Mouse (Mus musculus) skeletal muscle tissue, adult 2 months (tissue): ENCODE data around the gene Chil5.
"Not testable (repeated sequence)": the region's sequence is repeated elsewhere in the genome, so short reads cannot be mapped to it uniquely, and the experiment has no call there.

Experiments used
- DNase-seq: peaks from one replicate; pipeline ENCODE4 v3.0.0-alpha.2; 2012; ENCODE audit warnings: low read depth, low spot score

Chil5 gene

DNA sequence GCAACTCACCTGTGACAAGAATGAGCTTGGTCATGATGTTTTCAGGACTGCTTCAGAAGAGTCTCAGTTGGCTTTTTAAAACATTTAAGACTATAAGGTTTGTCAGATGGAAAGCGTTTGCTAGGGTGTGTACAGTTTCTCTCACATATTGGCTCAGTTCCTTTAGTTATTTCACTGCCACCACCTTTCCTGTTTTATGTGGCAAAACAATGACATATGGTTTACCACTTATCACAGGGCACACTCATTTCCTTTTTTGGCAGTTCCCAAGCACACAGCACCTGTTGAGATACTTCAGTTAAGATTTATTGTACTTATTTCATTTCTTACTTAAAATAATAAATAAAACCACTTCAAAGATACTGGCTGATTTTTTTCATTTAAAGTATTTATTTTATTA is at the start of gene Chil5:
Gene Chil5 (minus strand): TSS at position 34 of the 400 bp plus-strand sequence.
- no peak for DNase-seq

DNA sequence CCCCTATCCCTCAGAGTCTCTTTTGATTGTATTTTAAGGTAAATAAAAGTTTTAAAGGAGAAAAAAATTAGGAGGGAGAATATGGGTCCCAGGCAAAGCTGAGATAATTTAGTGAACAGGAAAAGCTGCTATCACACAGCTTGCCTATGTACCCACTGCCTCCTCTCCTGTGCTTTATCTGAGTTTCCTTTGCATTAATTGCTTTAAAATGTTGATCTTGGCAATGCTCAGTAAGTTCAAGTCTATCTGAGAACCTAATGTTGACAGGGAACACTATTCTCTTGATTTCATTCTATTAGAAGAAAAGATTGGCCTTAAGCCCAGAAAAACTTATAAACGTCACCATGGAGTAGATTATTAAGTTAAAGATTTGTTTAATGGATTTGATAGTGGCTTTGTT is 42.2 kb upstream of the Chil5 start:
- DNase-seq, result no peak

- no peak for DNase-seq
These were observed 38.4 kb upstream of the Chil5 start for GRCm38 (mm10) chr3:106070994-106071393.

DNA sequence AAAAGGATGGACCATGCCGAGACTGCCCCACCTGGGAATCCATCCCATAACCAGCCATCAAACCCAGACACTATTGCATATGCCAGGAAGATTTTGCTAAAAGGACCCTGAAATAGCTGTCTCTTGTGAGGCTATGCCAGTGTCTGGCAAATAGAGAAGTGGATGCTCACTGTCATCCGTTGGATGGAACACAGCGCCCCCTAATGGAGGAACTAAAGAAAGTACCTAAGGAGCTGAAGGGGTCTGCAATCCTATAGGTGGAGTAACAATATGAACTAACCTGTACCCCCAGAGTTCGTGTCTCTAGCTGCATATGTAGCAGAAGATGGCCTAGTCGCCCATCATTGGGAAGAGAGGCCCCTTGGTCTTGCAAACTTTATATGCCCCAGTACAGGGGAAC is 35.1 kb upstream of the Chil5 start:
- not testable (repeated sequence) for DNase-seq

DNA sequence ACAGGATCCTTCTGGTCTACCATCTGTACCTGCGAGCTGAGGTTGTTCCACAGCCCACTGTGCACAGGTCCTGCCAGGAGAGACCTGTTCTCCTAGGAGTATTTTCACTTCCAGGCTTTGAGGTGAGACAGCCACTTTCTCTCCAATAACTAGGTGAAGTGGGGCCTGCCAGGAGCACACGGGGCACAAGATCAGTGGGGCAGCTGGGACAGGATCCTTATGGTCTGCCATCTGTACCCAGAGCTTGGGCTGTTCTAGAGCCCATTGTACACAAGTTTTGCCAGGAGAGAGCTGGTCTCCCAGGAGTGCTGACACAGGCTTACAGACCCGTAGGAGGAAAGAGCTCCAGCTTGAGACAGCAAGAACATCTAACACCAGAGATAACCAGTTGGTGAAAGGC is 25.4 kb upstream of the Chil5 start:
- no peak for DNase-seq

GRCm38 (mm10) chr3:106051896-106052295 is 19.3 kb upstream of the Chil5 start:
- DNase-seq, result no peak

GRCm38 (mm10) chr3:106040306-106040705 is 7.7 kb upstream of the Chil5 start:
- DNase-seq, result no peak

GRCm38 (mm10) chr3:106024135-106024534 is 8.5 kb downstream of the Chil5 start:
- no peak for DNase-seq

DNA sequence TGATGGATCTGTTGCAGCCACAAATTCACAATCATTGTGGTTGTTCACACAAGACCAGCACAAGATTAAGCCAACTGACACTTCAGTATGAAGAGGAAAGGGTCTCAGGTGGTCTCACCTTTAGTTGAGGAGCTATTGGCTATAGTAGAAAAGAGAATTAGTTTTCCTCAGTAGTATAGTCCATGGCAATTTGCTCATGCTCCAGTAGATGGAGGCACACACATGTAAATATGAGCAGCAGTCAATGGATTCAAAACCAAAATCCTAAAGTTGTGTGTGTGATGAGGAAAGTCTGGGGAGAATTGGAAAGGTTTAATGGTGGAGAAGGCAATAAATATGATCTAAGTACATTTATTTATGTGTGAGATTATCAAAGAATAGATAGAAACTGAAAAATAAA is 10.8 kb downstream of the Chil5 start:
- no peak for DNase-seq

GRCm38 (mm10) chr3:106014546-106014945 is 18.1 kb downstream of the Chil5 start, which contains the start of gene Pifo:
Gene Pifo (minus strand): TSS chr3:106014646.
- no peak for DNase-seq

DNA sequence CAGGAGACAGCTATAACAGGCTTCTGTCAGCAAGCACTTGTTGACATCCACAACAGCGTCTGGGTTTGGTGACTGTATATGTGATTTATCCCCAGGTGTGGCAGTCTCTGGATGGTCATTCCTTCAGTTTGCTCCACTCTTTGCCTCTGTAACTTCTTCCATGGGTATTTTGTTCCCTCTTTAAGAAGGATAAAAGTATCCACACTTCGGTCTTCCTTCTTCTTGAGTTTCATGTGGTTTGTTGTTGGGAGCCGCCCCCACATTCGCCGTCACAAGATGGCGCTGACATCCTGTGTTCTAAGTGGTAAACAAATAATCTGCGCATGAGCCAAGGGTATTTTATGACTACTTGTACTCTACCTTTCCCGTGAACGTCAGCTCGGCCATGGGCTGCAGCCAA is 29.3 kb downstream of the Chil5 start:
- DNase-seq, result not testable (repeated sequence)

- peak; percentile 65 for DNase-seq
These were observed 30.9 kb downstream of the Chil5 start for GRCm38 (mm10) chr3:106001416-106002370.

GRCm38 (mm10) chr3:106000707-106001375 is 31.8 kb downstream of the Chil5 start:
- no peak for DNase-seq

- no peak for DNase-seq
These were observed 37.9 kb downstream of the Chil5 start for GRCm38 (mm10) chr3:105994730-105995129.

DNA sequence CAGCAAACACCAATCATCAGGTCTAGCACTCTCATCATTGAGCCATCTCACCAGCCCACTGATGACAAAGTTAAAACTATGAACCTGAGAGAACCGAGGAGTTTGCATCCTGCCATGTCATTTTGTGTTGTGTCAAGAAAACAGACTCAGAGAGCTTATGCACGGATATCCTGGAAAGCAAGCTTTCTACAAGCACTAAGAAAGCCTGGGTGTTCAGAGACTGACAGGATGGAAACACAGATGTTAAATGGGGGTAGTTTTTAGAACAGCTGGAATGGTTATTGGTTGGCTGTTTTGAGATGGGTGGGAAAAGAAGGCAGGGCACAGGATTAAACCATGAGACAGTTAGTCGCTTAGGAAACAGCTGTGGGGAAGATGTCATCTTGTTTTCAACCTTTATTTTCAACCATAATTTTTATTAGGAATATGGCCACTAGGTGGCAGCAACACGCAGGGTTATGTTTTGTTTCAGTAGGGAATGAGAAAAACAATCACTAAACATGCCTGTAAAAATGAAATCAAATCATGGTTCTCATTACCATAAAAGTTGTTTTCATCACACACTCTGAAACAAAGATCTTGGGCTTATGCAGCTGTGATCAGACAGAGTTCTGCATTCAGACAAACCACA is 40.8 kb downstream of the Chil5 start:
- DNase-seq, result peak; percentile 16

DNA sequence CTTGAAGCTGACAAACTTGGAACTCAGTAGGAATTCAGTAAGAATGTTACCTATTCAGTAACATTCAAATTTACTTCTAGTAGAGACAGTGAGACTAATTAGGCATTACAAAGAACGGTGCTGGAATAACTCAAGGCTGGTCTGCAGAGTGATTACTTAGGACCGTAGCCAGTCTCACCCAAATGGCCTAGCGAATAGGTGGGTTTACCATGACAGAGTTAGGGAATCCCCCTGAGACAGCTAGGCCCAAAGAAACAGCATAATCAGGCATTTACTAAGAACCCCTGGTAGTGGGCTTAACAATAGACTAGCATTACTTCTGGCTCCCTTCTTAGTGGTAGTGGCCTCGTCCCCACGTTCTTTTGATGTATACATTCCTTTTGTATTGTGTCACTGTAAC is 43.0 kb downstream of the Chil5 start:
- DNase-seq, result not testable (repeated sequence)

GRCm38 (mm10) chr3:105974174-105974573 is 58.4 kb downstream of the Chil5 start:
- DNase-seq, result no peak

GRCm38 (mm10) chr3:105973411-105973810 is 59.2 kb downstream of the Chil5 start, which contains the start of gene Ovgp1:
Gene Ovgp1 (plus strand): TSS chr3:105973711.
- no peak for DNase-seq

GRCm38 (mm10) chr3:105971831-105972446 is 60.7 kb downstream of the Chil5 start:
- DNase-seq, result no peak
